Mouse (Mus musculus) liver, adult 2 months (tissue): Measurements from ENCODE around the gene Ppp1r14a. TPM values are rescaled to one million over a fixed set of nuclear protein-coding genes. Genes with fewer than 3 reads are reported as not detected.

ENCODE experiments used
- DNase-seq: peaks from one replicate; pipeline ENCODE4 v3.0.0-alpha.2; 2011; ENCODE audit warnings: low read depth, low spot score; ENCODE audit errors: extremely low read depth
- H3K27ac ChIP-seq: fragments of 200-500 bp; replicated peaks from 2 replicates; pipeline ENCODE4 v1.5.1; 2012; ENCODE audit warnings: low read depth, mild to moderate bottlenecking, control low read depth, inconsistent platforms, low read length; ENCODE audit not compliant: insufficient read depth
- H3K27me3 ChIP-seq: fragments of 200-500 bp; 2 replicates; pipeline ENCODE4 v1.6.1; 2012; ENCODE audit warnings: mild to moderate bottlenecking, moderate library complexity, low read length, inconsistent platforms; ENCODE audit not compliant: control insufficient read depth, insufficient read depth
- H3K36me3 ChIP-seq: fragments of 200-500 bp; 2 replicates; pipeline ENCODE4 v1.6.1; 2012; ENCODE audit warnings: low read length, inconsistent platforms; ENCODE audit not compliant: control insufficient read depth, insufficient read depth
- H3K4me1 ChIP-seq: fragments of 200-500 bp; 2 replicates; pipeline ENCODE4 v1.6.1; 2011; ENCODE audit warnings: low read length; ENCODE audit not compliant: control insufficient read depth, insufficient read depth
- H3K4me3 ChIP-seq: fragments of 200-500 bp; 2 replicates; pipeline ENCODE4 v1.5.1; 2011; ENCODE audit warnings: low read depth, mild to moderate bottlenecking, control low read depth, low read length, moderate library complexity; ENCODE audit not compliant: insufficient read depth
- H3K79me2 ChIP-seq: fragments of 200-500 bp; 2 replicates; pipeline ENCODE4 v1.6.1; 2012; ENCODE audit warnings: inconsistent platforms, mild to moderate bottlenecking, low read length, moderate library complexity; ENCODE audit not compliant: control insufficient read depth, insufficient read depth
- H3K9ac ChIP-seq: fragments of 200-500 bp; 2 replicates; pipeline ENCODE4 v1.6.1; 2012; ENCODE audit warnings: low read depth, mild to moderate bottlenecking, control low read depth, inconsistent platforms, low read length
- CTCF ChIP-seq: fragments of 200-500 bp; IDR thresholded peaks from 2 replicates; pipeline ENCODE4 v1.5.1; 2011; ENCODE audit warnings: low read depth, low read length, control low read depth
- POLR2A ChIP-seq: fragments of 200-500 bp; IDR thresholded peaks from 2 replicates; pipeline ENCODE4 v1.6.1; 2011; ENCODE audit warnings: low read length, control low read depth; ENCODE audit not compliant: insufficient read depth; ENCODE audit errors: extremely low read depth
- WGBS: fragments of 180-500 bp; shearing (Covaris S2); methylation state at CpG from one replicate; pipeline ENCODE4 v1.1.7; 2018; 5-methylcytosine and 5-hydroxymethylcytosine counted together
- polyA plus RNA-seq: library from polyadenylated mRNA; depleted of rRNA; stranded (reverse); fragments of >200 nt; gene quantifications from 2 replicates; pipeline ENCODE4 v1.2.3, GENCODE M21; 2012; rRNA removed
- total RNA-seq: library from RNA; depleted of rRNA; stranded (reverse); fragments of >200 nt; gene quantifications from 2 replicates; pipeline ENCODE4 v1.2.3, GENCODE M21; 2014; rRNA removed

Gene Ppp1r14a
- total and polyA plus RNA-seq, 2 experiments = 1.0 to 5.0 TPM

DNA sequence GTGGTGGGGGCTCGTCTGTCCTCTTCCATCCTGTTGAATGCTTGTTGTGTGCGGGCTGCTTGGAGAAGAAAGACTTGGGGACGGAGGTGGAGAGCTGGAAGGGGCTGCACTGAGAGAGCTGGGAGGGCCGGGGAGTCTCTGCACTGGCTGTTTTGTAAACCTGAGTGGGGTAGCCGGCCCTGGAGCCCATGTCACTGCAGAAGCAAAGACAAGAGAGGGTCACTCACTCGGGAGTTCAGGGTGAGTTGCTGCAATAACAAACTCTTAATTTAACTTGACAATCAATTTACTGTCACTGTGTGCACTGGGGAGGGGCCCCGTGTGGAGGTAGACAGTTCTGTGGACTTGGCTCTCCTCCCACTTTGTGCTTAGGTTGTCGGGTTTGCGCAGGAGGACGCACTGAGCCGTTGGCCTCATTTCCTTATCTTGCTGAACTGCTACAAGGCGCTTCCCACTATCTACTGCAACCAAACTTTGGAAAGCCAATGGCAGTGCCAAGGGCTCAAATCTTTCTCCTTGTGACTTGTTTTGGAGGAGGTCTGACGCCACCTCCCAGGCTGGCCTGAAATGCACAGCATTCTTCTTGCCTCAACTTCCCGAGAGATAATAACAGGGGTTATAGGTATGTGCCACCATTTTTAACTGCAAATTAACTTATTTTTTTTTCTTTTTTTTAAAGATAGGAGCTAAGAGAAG is 50.0 kb downstream of the Ppp1r14a start:
- Histone ChIP-seq H3K36me3 (no peaks in the 10 kb centered on the region), H3K27me3 (no peaks in the 10 kb centered on the region), H3K79me2 (peaks cover 12% of the 10 kb centered on the region; the same call in 1 of the 2 replicates), H3K27ac (peak overlapping the region; percentile 94), H3K4me1 (peaks cover 17% of the 10 kb centered on the region), H3K9ac (peak overlapping the region; percentile 64), H3K4me3 (peak overlapping the region; percentile 29)
- DNase-seq = peak; percentile 91
- TF ChIP-seq POLR2A = no peak
- no peak for TF ChIP-seq CTCF
- WGBS = 17% methylated on average over 14 of the region's 14 CpGs

DNA sequence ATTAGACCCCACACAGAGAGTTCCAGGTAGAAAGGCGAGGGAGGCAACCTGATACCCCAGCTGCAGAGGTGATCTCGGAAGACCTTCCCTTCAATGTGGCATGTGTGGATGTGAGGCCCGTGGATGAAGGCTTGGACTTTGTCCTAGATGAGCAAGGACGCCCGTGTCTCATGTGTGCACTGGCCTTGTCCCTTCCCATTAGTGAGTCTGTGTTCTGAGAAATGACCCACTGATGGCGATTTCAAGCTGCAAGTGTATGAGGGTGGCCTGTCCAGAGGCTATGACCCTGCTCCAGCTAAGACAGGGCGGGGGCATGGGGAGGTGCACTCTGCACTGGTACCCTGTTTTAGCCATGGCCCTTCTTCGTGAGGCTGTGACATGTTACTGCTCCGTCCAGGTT is 51.1 kb downstream of the Ppp1r14a start:
- no peaks in the 10 kb centered on the region for H3K36me3 ChIP-seq
- no peak overlapping the region for H3K27ac ChIP-seq
- H3K79me2 ChIP-seq = peaks cover 12% of the 10 kb centered on the region; the same call in 1 of the 2 replicates
- WGBS = 79% methylated on average over 9 of the region's 9 CpGs
- no peak for DNase-seq
- no peak overlapping the region for H3K4me3 ChIP-seq
- H3K9ac ChIP-seq = no peak overlapping the region
- no peaks in the 10 kb centered on the region for H3K27me3 ChIP-seq
- no peak for TF ChIP-seq POLR2A
- no peak for TF ChIP-seq CTCF
- H3K4me1 ChIP-seq = peaks cover 12% of the 10 kb centered on the region

DNA sequence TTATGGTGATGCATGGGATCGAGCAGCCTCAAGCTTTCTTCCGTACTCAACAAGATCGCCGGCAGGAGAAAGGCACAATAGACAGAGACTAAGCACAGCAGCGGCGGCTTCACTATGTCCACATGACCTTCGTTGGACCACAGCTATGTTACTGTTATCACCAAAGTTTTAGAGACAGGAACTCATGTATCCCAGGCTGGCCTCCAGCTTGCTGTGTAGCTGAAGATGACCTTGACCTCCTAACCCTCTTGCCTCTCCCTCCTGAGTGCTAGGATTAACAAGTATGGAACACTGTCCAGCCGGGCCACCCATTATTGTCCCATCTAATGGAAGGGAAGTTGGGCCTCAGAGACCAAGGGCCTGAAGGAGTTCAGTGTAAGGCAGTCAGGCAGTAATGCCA is 51.7 kb downstream of the Ppp1r14a start:
- no peak overlapping the region for H3K4me3 ChIP-seq
- 69% methylated on average over 8 of the region's 8 CpGs for WGBS
- H3K9ac ChIP-seq = no peak overlapping the region
- H3K27ac ChIP-seq = no peak overlapping the region
- TF ChIP-seq CTCF (no peak), POLR2A (no peak)
- no peaks in the 10 kb centered on the region for H3K36me3 ChIP-seq
- peaks cover 12% of the 10 kb centered on the region for H3K4me1 ChIP-seq
- peaks cover 10% of the 10 kb centered on the region; the same call in 1 of the 2 replicates for H3K79me2 ChIP-seq
- DNase-seq = no peak
- H3K27me3 ChIP-seq = no peaks in the 10 kb centered on the region

DNA sequence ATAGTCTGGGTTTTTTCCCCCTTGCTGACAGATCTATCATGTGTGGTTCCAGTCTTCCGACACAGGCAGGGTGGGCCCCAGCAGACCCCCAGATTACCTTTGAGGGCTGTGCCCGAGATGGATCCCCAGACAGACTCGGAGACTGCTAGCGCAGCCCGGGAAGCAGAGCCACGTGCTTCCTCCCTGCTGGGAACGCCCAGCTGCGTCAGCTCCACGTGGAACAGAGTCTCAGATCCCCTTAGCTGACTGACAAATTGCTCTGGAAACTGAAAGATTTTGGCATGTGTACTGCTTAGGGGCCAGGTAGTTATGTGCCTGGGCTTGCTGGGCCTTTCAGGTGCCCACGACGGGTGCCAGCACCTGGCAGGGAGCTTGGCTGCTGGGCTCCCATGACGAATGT is 52.6 kb downstream of the Ppp1r14a start:
- H3K79me2 ChIP-seq = 0 out of 2 replicates have a peak, but pooled peaks cover 7% of the 10 kb centered on the region
- WGBS = 89% methylated on average over 12 of the region's 12 CpGs
- TF ChIP-seq POLR2A (no peak), CTCF (no peak)
- H3K36me3 ChIP-seq = no peaks in the 10 kb centered on the region
- H3K4me1 ChIP-seq = peaks cover 12% of the 10 kb centered on the region
- no peak overlapping the region for H3K4me3 ChIP-seq
- H3K27me3 ChIP-seq = no peaks in the 10 kb centered on the region
- no peak overlapping the region for H3K9ac ChIP-seq
- DNase-seq = no peak
- no peak overlapping the region for H3K27ac ChIP-seq

DNA sequence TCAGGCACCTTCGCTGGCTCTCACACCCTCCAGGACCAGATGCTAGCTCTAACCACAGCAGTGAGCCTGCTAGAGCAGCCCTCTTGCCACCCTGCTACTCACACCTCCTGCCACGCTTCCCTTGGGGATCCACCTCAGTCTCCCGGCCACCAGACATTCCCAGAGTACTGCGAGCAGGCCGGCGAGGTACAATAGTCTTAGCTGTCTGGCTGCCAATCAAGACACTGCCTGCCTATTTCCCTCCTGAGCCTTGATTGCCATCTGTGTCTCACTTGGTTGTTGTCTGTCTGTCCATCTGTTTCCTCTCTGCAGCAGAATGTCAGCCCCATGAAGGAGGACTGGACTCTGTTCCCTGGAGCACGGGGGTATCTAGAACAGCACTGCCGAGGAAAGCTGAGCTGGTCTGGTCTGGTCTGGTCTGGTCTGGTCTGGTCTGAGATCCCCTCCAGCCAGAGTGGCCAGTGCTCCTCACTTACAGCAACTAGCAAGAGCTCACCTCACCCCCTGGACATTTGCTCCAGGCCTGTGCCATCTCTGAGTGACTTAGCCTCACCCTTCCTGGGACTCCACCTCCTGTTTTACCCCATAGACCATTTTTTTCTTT is 53.5 kb downstream of the Ppp1r14a start:
- Histone ChIP-seq H3K36me3 (no peaks in the 10 kb centered on the region), H3K4me3 (no peak overlapping the region), H3K79me2 (no peaks in the 10 kb centered on the region), H3K9ac (no peak overlapping the region), H3K27ac (no peak overlapping the region), H3K27me3 (no peaks in the 10 kb centered on the region), H3K4me1 (peaks cover 7% of the 10 kb centered on the region; the same call in 1 of the 2 replicates)
- TF ChIP-seq CTCF (no peak), POLR2A (no peak)
- DNase-seq = no peak
- 80% methylated on average over 8 of the region's 8 CpGs for WGBS

Other genes with a start within 250 kb of the Ppp1r14a start
- 0.07 and 0.46 TPM in 2 replicates for gene Ryr1, start 164.1 kb upstream of the Ppp1r14a start, total RNA-seq
- 0.01 TPM in 2 replicates for gene Ryr1, start 164.1 kb upstream of the Ppp1r14a start, polyA plus RNA-seq
- gene Rasgrp4, start 154.5 kb upstream of the Ppp1r14a start, total RNA-seq = under 0.01 and 0.07 TPM in 2 replicates
- gene Rasgrp4, start 154.5 kb upstream of the Ppp1r14a start, polyA plus RNA-seq = 0.41 and 0.69 TPM in 2 replicates
- gene Fam98c, start 133.1 kb upstream of the Ppp1r14a start, total RNA-seq = 5.1 and 5.4 TPM in 2 replicates
- gene Fam98c, start 133.1 kb upstream of the Ppp1r14a start, polyA plus RNA-seq = 12.5 and 19.3 TPM in 2 replicates
- gene Ggn, start 119.1 kb upstream of the Ppp1r14a start, total RNA-seq = 0.07 TPM in 1 of 2 replicates, not detected in the other
- 0.18 TPM in 1 of 2 replicates, not detected in the other for gene Ggn, start 119.1 kb upstream of the Ppp1r14a start, polyA plus RNA-seq
- 0.18 and 0.20 TPM in 2 replicates for gene Spred3, start 118.9 kb upstream of the Ppp1r14a start, total RNA-seq
- 0.35 and 0.40 TPM in 2 replicates for gene Spred3, start 118.9 kb upstream of the Ppp1r14a start, polyA plus RNA-seq
- gene Psmd8, start 108.6 kb upstream of the Ppp1r14a start, total RNA-seq = 195 and 217 TPM in 2 replicates
- gene Psmd8, start 108.6 kb upstream of the Ppp1r14a start, polyA plus RNA-seq = 119 and 132 TPM in 2 replicates
- gene Catsperg1, start 75.3 kb upstream of the Ppp1r14a start, total RNA-seq = 0.27 and 0.28 TPM in 2 replicates
- 0.12 and 0.24 TPM in 2 replicates for gene Catsperg1, start 75.3 kb upstream of the Ppp1r14a start, polyA plus RNA-seq
- gene Kcnk6, start 56.8 kb upstream of the Ppp1r14a start, total RNA-seq = 1.7 and 2.0 TPM in 2 replicates
- 3.3 and 5.3 TPM in 2 replicates for gene Kcnk6, start 56.8 kb upstream of the Ppp1r14a start, polyA plus RNA-seq
- gene Yif1b, start 51.0 kb upstream of the Ppp1r14a start, total RNA-seq = 40.7 and 59.9 TPM in 2 replicates
- gene Yif1b, start 51.0 kb upstream of the Ppp1r14a start, polyA plus RNA-seq = 132 and 143 TPM in 2 replicates
- 2.3 and 6.9 TPM in 2 replicates for gene 2200002D01Rik, start 40.8 kb upstream of the Ppp1r14a start, total RNA-seq
- gene 2200002D01Rik, start 40.8 kb upstream of the Ppp1r14a start, polyA plus RNA-seq = 5.2 and 7.4 TPM in 2 replicates
- gene Spint2, start 7.4 kb upstream of the Ppp1r14a start, total RNA-seq = 24.8 and 28.9 TPM in 2 replicates
- 120 and 133 TPM in 2 replicates for gene Spint2, start 7.4 kb upstream of the Ppp1r14a start, polyA plus RNA-seq
- gene Dpf1, start 14.6 kb downstream of the Ppp1r14a start, total RNA-seq = 0.13 TPM in 1 of 2 replicates, not detected in the other
- gene Dpf1, start 14.6 kb downstream of the Ppp1r14a start, polyA plus RNA-seq = 0.05 and 0.28 TPM in 2 replicates
- 3.1 and 3.8 TPM in 2 replicates for gene Sipa1l3, start 229.3 kb downstream of the Ppp1r14a start, total RNA-seq
- 6.5 and 9.2 TPM in 2 replicates for gene Sipa1l3, start 229.3 kb downstream of the Ppp1r14a start, polyA plus RNA-seq